Mouse (Mus musculus): Measurements from ENCODE around the gene Olfr1076.
"Not testable (repeated sequence)": the region's sequence is repeated elsewhere in the genome, so short reads cannot be mapped to it uniquely, and the experiment has no call there.

Olfr1076 gene

DNA sequence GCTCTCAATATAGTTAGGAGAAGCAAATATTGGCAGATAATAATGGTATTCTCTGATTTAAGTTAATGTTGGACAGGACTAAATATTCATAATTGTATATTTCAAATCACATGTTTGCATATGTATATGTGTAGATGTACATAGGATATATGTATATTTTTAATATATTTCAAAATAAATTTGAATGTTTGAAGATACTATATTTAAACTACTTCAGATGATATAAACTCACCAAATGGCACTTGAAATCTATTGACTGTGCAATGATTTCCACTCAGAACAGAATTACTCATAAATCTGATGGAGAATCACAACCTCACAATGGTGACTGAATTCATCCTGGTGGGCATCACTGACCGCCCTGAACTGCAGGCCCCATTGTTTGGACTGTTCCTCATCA, at the start of gene Olfr1076:
Gene Olfr1076 (plus strand): TSS at position 301 of the 400 bp plus-strand sequence.
- no peak for DNase-seq

DNA sequence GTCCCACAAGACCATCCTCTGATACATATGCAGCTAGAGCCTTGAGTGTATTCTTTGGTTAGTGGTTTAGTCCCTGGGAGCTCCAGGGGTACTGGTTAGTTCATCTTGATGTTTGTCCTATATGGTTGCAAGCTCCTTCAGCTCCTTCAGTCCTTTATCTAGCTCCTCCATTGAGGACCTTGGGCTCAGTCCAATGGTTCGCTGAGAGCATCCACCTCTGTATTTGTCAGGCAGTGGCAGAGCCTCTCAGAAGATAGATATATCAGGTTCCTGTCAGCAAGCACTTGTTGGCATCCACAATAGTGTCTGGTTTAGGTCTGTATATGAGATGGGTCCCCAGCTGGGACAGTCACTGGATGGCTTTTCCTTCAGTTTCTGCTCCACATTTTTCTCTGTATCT, 47.8 kb upstream of the Olfr1076 start:
- no peak for DNase-seq

DNA sequence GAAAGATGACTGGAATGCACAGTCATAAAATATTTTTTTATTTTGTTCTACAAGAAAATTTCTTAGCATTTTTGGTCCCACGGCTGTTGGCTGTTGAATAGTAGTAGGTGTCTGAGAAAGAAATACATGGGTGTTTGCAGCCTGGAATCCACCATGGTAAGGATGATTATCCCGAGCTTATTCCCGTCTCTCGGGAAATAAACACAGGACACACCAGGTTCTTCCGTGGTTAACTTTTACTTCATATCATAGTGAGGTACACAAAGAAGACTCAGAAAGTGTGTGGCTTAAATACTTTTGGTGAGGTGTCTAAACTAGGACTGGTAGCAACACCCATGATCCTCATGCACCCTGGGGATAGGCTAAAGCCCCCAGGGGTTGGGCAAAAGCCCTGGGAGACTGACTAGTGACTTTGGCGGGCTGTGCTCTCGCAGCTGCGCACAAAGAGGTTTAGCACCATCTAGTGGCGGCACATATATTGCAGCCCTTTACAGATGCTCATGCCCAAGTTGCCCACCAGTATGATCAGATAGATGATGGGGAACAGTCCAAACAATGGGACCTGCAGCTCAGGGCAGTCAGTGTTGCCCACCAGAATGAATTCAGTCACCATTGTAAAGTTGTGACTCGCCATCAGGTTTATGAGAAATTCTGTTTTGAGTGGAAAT, 43.7 kb upstream of the Olfr1076 start:
- DNase-seq = peak in 1 of 2 experiments; percentile 44

GRCm38 (mm10) chr2:86487286-86487685, 21.0 kb upstream of the Olfr1076 start, which contains the start of gene Olfr228:
Gene Olfr228, minus strand, starts transcription at chr2:86487386.
- no peak for DNase-seq

- DNase-seq = no peak
Measured at GRCm38 (mm10) chr2:86530991-86531390, 22.7 kb downstream of the Olfr1076 start.

DNA sequence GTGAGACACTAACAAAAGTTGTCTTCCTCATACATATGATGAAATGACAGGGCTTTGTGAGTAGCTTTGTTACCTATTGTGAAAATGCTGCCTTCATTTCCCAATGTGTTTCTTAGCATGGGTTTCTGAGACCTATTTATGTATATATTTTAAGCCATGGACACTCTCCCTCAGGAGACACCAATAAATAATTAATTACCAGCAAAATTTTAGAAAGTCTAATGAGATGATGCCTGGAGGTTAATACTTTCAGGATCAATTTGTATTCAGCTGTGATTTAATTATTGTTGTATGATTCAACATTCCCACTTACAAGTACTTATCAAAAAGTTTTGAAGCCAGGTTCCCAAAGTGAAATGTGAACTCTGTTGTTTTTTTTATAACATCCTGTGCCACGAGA, 34.1 kb downstream of the Olfr1076 start, which contains the start of gene Olfr1079:
Gene Olfr1079 (minus strand): TSS at position 101 of the 400 bp plus-strand sequence.
- DNase-seq = no peak

DNA sequence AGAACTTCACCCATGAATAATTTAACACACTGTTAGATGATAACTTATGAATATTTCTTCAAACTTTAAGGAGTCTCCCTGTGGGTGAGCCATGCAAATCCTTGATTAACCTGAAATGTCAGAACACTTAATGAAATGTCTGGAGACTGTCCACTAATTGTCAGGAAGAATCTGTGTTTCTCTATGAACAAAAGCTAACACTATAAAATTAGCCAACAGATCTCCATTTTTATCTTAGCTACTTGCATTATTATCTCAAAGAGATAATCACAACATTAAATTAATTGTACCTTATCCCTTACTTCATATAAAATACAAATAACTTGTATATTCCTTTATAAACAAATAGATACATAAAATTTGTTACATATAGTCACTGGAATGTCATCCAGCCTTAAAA, 49.9 kb downstream of the Olfr1076 start, which contains the start of gene Olfr1080:
Gene Olfr1080 (minus strand): TSS at position 101 of the 400 bp plus-strand sequence.
- DNase-seq = not testable (repeated sequence)

All from kidney, adult 8-10 months (tissue).